Mouse (Mus musculus) retina, postnatal 7 days (tissue): ENCODE measurements at regions not wholly inside any gene's neighbourhood (a gene's known extent, or its start where the extent isn't known, plus 50 kb on each side); places are given as distances from the start of the nearest gene placed in this dataset.

Source experiments
- DNase-seq: peaks from one replicate; pipeline ENCODE4 v3.0.0-alpha.2; 2012; ENCODE audit warnings: low read depth, low spot score

DNA sequence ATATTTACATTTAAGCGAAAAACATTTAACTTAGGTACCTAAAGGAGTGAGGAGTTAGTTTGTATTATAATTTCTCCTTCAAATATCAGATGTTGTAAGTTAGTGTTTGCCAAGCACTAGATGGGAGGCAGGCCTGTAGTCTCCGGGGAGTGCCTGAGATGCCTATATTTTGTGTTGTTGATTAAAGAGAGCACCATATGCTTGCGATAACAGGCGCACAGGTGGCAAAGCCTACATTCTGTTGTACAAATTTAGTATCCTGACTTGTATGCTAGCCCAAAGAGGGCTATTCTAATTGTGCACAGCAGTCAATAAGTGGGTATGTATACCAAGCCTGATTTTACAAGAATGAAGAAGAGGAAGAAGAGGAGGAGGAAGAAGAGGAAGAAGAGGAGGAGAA, 151.8 kb upstream of the Atxn1 start:
- no peak for DNase-seq

DNA sequence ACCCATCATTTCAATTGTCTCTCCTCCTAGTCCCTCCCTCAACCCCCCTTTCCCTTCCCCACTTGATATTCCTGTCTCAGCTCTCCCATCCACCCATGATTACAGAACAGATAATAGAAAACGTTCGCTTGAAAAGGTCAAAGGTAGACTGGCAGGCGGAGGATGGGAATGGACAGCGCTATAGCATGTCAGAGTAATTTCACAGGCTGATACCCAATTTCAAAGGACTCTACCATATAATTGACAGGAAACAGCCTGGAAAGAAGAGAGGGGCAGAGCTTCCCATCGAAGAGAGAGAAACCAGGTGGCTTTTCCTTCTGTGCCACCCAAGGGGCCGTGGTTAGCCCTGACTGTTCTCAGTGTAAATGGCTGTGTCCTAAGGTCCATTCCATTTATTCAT, 140.2 kb upstream of the Atxn1 start:
- no peak for DNase-seq

- no peak for DNase-seq
Measured at GRCm38 (mm10) chr13:46098621-46099020, 133.8 kb upstream of the Atxn1 start.

DNA sequence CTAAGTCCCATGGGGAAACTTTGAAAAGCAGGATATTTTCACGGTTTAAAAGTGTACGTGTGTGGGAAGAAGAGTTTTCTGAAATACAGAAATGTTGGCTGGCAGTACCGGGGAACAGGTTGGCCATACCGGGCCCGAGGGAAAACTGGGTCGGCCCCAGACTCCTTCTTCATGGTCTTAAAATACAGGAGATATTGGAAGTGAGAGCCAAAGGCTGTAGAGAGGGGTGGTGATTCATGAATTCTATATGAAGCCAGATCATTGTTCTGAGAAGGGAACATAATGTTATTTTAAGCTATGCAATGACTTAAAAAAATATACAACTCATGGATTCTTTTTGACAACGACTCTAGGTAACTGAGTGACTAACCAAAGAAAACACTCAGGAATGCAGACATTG, 133.3 kb upstream of the Atxn1 start:
- DNase-seq, result no peak

DNA sequence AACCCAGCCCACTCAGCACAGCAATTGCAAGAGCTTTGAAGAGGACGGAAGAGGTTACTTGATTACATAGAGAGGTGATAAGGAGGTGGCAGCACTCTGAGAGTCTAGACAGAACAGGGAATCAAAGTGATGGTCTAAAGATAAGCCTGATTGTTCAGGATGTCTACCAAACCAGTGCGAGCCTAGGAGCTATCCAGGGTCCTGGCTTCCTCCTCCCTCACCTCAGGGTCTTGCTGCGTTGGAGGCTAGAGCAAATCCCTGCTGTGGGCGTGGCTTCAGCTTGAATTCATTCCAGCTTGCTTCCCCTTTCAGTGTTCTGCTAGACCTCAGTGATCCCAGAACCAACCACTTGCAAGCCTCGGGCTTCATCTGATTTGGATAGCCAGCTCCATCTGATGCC, 132.2 kb upstream of the Atxn1 start:
- peak; percentile 5 for DNase-seq

DNA sequence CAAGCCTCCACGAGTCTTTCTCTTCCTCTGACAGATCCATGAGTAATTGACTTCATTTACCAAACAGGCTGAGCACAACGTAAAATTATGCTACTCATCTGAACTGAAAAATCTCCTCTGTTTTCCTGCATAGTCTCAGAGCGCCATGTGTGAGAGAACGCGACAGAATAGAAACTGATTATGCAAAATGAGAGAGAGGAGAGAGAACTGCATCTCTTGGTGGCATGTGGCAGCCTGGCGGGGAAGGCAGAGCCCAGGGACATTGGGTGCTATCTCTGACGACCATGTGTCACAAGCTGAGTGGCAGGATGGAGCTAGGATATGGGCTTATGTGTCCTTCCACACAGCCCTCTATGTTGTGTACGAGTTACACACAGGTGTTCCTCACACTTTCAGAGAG, 131.6 kb upstream of the Atxn1 start:
- DNase-seq, result no peak

DNA sequence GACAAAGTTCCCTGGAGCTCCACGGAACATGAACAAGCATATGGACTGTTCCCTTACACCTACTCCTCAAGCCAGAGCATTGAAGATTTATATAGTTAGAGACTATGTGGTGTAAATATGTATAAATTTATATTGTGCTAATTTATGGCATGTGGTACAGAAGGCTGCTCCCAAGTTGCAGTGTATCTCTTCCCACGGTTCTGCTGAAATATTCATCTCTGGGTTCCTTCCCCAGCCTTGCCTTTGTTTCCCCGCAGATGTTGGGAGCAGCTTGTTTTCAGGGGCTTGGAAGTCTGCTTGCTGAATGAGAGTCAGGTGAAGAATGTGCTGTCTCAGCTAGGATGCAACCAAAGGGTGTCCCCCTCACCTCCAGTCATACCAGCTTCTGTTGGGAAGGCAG, 128.0 kb upstream of the Atxn1 start:
- no peak for DNase-seq

DNA sequence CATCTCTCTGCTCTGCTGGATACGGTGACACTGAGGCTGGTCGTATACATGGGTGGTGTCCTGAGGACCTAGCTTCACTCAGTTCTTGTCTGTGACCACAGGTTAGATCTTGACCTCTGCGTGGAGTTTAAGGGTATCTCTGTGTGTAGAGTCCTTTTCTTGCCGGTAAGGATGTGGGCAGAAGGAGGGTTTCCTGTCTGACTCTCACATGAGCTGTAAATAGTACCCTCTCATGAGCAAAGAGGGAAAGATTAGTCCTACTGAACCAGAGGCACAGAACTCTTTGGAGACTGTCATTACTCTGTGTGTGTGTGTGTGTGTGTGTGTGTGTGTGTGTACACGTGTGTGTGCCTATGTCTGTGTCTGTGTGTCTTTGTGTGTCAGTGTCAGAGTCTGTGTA, 126.3 kb upstream of the Atxn1 start:
- DNase-seq, result no peak

DNA sequence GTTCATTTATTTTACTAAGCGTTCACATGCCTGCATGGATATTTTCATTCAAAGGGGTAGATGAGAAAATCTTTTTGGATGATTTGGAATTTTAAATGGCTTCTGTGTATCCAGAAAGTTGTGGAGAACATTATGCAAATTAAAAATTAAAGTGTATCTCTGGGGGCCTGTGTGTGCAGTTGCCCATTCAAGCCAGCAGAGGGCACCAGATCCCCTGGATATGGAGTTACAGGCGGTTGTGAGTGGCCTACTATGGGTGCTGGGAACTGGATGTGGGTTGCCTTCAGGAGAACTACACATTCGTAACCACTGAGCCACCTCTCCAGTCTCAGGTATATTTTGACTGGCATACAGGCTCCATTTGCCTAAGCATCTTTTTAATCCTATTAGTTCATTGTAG, 123.4 kb upstream of the Atxn1 start:
- no peak for DNase-seq

DNA sequence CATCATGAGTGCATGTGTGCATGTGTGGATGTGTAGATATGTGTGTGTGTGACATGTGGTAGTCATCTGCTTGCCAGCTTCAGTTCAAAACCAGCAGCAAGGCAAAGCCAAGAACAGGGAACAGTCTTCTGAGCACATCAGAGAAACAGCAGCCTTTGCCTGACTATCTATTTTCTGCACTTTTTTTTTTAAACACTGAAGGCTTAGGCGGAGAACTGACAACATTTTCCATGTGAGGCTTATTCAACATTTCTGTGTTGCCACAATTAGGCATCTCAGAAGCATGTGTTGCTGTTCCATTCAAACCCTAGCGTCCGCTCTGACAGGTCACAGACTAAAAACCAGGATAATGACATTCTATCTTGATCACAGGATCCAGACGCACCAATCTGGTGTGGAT, 122.9 kb upstream of the Atxn1 start:
- DNase-seq, result no peak

DNA sequence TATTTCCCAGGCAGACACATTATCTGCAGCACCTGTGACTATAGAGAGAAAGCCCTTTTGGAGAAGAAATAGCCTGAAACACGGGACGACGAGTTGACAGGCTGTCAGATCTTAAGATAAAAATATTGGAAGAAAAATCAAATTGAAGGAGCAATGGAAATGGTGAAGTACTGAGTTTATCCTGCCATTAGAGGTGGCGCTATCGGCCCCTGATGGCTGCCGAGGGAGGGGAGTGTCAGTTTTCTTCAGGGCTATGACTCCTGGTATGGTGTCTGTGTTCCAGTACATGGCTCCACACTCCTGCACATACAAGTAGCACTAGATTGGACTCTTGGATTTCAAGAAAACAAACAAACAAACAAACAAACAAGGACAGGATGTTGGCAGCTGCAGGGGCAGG, 112.1 kb upstream of the Atxn1 start:
- no peak for DNase-seq

GRCm38 (mm10) chr13:46071670-46072069, 106.9 kb upstream of the Atxn1 start:
- DNase-seq, result no peak

GRCm38 (mm10) chr13:46069571-46069970, 104.8 kb upstream of the Atxn1 start:
- no peak for DNase-seq

- DNase-seq, result no peak
Measured at GRCm38 (mm10) chr13:46062758-46063157, 98.0 kb upstream of the Atxn1 start.

- DNase-seq, result no peak
Measured at GRCm38 (mm10) chr13:46059870-46060269, 95.1 kb upstream of the Atxn1 start.

DNA sequence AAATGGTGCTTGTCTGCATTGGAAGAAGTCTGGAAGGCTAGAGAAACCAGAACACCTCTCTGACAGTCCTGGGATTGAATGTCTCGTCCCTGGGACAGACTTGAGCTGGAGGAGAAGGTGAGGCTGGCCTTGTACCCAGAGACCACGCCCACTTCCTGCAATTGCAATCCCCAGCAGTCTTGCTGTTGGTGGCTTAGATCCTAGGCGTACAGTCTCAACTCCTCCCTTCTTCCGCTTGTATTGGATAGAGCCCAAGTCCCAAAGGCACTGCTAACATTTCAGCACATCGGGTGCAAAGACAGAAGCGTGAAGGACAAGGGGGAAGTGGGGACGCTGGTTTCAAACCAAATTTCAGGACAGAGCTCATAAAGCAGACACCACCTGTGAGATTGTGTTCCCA, 94.1 kb upstream of the Atxn1 start:
- DNase-seq, result no peak

DNA sequence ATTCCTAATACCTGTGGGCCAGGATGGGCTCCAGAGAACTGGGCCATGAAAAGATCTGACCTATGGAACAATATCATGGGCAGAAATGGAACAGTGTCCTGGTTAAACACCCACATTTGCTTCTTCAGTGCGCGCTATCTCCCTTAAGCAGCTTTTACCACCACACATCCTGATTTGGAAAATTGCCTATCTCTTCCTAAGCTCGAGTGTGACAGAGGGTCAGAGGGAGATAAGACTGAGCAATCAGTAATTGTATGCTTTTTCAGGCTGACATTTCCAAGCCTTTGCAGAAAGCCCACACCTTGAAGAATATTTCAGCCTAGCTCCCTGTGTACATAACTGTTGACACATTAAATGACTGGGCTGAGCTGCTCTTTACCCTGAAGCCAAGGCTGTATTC, 93.5 kb upstream of the Atxn1 start:
- no peak for DNase-seq

GRCm38 (mm10) chr13:46055410-46055809, 90.6 kb upstream of the Atxn1 start:
- DNase-seq, result no peak

DNA sequence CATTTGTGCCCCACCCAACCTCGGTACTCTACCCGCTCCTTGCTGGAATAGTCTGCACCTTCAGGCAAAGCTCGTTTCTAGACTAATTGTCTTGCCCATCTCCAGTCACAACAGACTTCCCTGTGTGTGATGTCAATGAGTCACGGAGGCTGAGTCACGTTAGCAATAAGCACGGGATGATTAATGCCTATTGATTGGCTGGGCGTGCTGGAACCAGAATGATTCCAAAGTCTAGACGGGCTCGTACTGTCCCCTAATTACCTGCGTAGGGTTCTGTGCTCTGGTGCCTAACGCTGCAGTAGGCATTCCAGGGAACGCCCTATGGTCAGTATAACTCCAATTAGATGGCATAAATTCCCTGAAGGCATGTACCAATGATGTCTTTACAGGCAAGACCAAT, 78.8 kb upstream of the Atxn1 start:
- no peak for DNase-seq

GRCm38 (mm10) chr13:46043016-46043415, 78.2 kb upstream of the Atxn1 start:
- no peak for DNase-seq

GRCm38 (mm10) chr13:46042224-46042623, 77.4 kb upstream of the Atxn1 start:
- DNase-seq, result no peak

DNA sequence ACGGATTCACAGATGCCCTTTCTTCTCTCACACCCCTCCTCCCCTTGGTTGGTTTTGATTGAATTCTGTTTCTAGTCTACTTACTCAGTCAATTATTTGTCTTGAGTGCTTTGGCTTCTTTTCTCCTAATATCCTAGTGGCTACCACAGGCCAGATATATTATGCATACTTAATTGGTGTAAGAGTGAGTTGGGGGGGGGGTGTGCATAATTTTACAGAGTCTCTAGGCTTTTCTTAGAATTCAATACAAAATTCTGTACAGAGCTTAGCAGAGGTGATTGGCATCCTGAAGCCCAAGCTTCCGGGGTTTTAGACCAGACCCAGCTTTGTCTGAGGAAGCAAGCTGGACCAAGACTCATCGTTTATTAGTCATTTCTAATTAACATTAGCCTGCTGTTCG, 76.7 kb upstream of the Atxn1 start:
- DNase-seq, result no peak

DNA sequence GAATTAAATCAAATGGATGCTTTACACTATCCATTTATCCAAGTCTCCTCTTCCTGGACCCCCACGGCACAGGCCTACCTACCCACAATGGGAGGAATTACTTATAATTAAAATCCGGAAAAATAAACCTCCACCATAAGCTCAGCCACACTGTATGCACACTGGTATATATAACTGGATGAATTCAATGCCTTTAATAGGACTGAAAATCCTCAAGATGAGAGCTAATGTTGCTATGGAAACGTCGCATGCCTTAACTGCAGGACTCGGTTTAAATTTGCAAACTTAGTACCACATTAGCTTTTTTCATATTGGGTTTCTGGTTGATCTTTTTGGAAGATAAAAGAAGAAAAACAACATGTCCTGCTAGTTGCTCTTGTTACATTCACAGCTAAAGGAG, 75.3 kb upstream of the Atxn1 start:
- DNase-seq, result no peak

DNA sequence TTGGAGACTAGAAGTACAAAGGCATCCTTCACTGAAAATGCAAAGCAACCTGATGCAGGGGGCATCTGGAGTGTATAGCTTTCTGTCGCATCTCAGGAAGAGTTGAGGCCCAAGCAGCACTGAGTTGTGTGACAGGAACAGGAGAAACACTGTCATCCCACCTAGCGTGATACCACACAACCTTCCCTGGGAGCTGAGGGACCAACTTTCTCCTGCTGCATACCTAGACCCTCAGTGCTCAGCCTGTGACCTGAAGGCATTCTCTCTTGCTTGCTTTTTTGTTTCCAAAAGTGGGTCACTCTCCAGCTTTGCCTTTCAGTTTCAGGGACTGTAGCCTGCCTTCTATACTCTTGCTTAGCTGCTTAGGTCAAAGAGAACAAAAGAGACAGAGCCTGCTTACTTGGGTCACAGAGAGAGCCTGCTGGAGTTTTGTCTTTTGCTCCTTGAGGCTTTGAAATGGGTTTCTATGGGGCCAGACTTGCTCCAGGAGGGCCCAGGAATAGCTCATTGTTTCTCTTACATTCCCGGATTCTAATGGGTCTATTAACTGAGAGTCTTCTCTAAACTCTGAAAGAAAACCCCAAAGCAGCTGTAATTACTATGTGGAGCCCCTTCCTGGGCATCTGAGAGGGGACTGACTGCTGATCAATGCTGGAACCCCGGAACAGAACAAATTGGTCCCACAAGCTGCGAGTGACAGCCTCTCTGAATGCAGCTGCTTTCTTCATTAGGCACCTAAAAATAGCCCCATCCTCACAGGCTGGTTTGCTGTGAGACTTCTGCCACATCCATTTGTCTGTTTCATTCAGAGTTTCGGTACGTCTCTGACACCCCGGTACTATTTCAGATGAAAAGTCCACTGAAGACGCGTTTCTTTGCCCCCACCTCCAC, 73.9 kb upstream of the Atxn1 start:
- no peak for DNase-seq
